Mouse (Mus musculus): ENCODE results near the gene Zmiz1. TPM values are rescaled to one million over a fixed set of nuclear protein-coding genes. Genes with fewer than 3 reads are reported as not detected.

Gene Zmiz1
- total RNA-seq, 2 experiments from 2014 or later: 106 to 107 TPM

- intact Hi-C loops (cut with DNase I): no loop called here
- no peak overlapping the region for H3K27ac ChIP-seq
- DNase-seq (ENCODE audit: extremely low spot score in 1 of 2, low spot score in 2 of 2): no peak
Measured at GRCm38 (mm10) chr14:25535583-25535943, 76.6 kb downstream of the Zmiz1 start.

GRCm38 (mm10) chr14:25536476-25536875 lies 77.5 kb downstream of the Zmiz1 start:
- Histone ChIP-seq H3K4me3 (no peak overlapping the region), H3K27ac (no peak overlapping the region)
- TF ChIP-seq CTCF (IDR thresholded peaks at IDR 0.05): no peak
- intact Hi-C loops (cut with DNase I): no loop called here
- DNase-seq (ENCODE audit: extremely low spot score in 1 of 2, low spot score in 2 of 2): no peak

More at GRCm38 (mm10) chr14:25535583-25535943, 76.6 kb downstream of the Zmiz1 start:
- TF ChIP-seq CTCF (IDR thresholded peaks at IDR 0.05): no peak
- H3K4me3 ChIP-seq: no peak overlapping the region

GRCm38 (mm10) chr14:25537351-25537750 lies 78.4 kb downstream of the Zmiz1 start:
- intact Hi-C loops (cut with DNase I): no loop called here
- no peak overlapping the region for H3K27ac ChIP-seq

GRCm38 (mm10) chr14:25538522-25538921 lies 79.5 kb downstream of the Zmiz1 start:
- no peak for DNase-seq (ENCODE audit: extremely low spot score in 1 of 2, low spot score in 2 of 2)
- H3K4me3 ChIP-seq: no peak overlapping the region
- intact Hi-C loops (cut with DNase I): no loop called here
- H3K27ac ChIP-seq: no peak overlapping the region
- no peak for TF ChIP-seq CTCF (IDR thresholded peaks at IDR 0.05)

More at GRCm38 (mm10) chr14:25537351-25537750, 78.4 kb downstream of the Zmiz1 start:
- H3K4me3 ChIP-seq: no peak overlapping the region
- TF ChIP-seq CTCF (IDR thresholded peaks at IDR 0.05): no peak
- DNase-seq (ENCODE audit: extremely low spot score in 1 of 2, low spot score in 2 of 2): no peak

DNA sequence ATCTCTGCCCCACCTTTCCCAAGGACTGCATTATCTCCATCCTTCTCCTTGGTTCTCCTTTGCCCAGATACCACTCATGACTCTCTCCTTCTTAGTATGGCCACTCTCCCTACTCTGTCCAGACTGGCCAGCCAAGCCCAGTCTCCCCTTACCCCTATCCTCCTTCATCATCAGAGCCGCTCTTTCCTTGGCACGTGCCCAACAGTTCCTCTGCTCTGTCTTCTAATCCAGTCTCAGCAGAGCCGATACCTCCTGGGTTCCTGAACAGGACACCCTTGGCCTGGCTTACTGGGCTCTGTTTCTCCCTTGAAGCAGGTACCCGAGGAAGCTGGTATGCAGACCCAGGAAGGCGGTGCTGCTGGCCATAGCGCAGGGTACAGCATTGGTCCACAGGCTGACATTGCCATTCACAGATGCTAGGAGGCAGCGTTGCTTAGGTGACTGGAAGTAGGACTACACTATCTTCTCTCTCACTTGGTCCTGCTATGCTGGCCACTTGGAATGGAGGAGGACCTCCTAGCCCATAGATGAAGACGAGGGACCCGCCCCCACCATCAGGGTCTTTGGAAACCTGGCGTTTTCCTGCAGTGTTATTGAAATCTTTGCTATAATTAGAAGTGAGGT lies 80.6 kb downstream of the Zmiz1 start:
- no peak for DNase-seq (ENCODE audit: extremely low spot score in 1 of 2, low spot score in 2 of 2)
- intact Hi-C loops (cut with DNase I): no loop called here
- H3K27ac ChIP-seq: no peak overlapping the region
- TF ChIP-seq CTCF (IDR thresholded peaks at IDR 0.05): peak; percentile 10; the same call in 1 of the 2 replicates
- no peak overlapping the region for H3K4me3 ChIP-seq

GRCm38 (mm10) chr14:25540172-25540571 lies 81.2 kb downstream of the Zmiz1 start:
- intact Hi-C loops (cut with DNase I): no loop called here
- H3K27ac ChIP-seq: no peak overlapping the region
- DNase-seq (ENCODE audit: extremely low spot score in 1 of 2, low spot score in 2 of 2): no peak
- H3K4me3 ChIP-seq: no peak overlapping the region
- no peak for TF ChIP-seq CTCF (IDR thresholded peaks at IDR 0.05)

DNA sequence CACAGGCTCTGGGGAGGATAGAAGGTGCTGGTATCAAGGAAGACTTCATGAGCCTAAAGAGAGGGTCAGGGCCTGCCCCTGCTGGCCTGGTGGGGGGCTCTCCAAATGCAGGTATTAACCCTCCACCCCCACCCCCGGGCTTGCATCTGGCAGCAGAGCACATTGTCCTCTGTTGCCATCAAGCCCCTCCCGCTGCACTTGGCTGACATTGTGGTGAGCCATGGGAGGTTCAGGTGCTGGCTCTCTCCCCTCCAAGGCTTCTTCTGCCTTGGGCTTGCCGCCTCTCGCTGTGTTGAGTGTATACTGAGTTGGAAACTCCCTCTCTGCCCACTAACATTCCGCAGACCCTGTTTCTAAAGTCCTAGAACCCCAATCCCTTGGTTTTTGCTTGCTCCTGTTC lies 82.2 kb downstream of the Zmiz1 start:
- TF ChIP-seq CTCF (IDR thresholded peaks at IDR 0.05): no peak
- intact Hi-C loops (cut with DNase I): no loop called here
- Histone ChIP-seq H3K27ac (no peak overlapping the region), H3K4me3 (no peak overlapping the region)
- DNase-seq (ENCODE audit: extremely low spot score in 1 of 2, low spot score in 2 of 2): no peak

GRCm38 (mm10) chr14:25543098-25543497 lies 84.1 kb downstream of the Zmiz1 start:
- intact Hi-C loops (cut with DNase I): no loop called here

GRCm38 (mm10) chr14:25543927-25544326 lies 84.9 kb downstream of the Zmiz1 start:
- Histone ChIP-seq H3K27ac (no peak overlapping the region), H3K4me3 (no peak overlapping the region)
- no peak for DNase-seq (ENCODE audit: extremely low spot score in 1 of 2, low spot score in 2 of 2)
- intact Hi-C loops (cut with DNase I): no loop called here
- TF ChIP-seq CTCF (IDR thresholded peaks at IDR 0.05): no peak

More at GRCm38 (mm10) chr14:25543098-25543497, 84.1 kb downstream of the Zmiz1 start:
- H3K4me3 ChIP-seq: no peak overlapping the region
- no peak overlapping the region for H3K27ac ChIP-seq
- no peak for DNase-seq (ENCODE audit: extremely low spot score in 1 of 2, low spot score in 2 of 2)
- TF ChIP-seq CTCF (IDR thresholded peaks at IDR 0.05): no peak

DNA sequence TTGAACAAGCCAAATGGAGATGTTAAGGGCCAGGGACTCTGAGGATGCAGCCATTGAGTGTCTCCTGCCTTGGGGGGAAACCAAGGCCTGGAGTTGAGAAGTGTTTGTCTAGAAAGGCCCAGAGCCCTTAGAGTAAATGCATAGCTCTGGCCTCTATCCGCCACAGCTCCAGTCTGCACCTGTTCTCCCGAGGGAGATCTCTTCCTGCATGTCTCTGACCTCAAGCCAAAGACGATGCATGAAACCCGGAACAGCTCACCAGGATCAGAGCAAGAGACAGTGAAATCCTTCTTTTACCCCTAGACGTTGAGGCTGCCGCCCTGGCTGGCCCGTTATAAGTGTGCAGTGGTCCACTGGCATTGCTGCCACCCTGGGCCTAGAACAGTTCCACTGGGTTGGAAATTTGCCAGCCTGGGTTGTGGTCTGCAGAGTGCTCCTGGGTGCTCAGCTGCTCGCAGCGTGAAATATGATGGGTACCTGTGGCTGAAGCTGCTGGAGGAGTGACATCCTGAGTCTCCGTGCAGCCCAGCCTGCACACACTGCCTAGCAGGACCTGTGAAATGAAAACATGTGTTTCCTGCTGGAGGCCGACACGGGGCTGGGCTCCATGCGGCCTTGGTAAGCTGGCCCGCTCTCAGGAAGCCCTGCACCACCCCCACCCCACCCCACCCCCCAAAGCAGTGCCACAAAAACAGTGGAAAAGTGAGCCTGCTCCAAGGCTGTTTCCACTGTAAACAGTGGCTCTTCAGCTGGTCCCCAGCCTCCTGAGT lies 88.1 kb downstream of the Zmiz1 start:
- no peak for DNase-seq (ENCODE audit: extremely low spot score in 1 of 2, low spot score in 2 of 2)
- intact Hi-C loops (cut with DNase I): no loop called here
- Histone ChIP-seq H3K4me3 (no peak overlapping the region), H3K27ac (no peak overlapping the region)
- TF ChIP-seq CTCF (IDR thresholded peaks at IDR 0.05): no peak

- H3K27ac ChIP-seq: no peak overlapping the region
- no peak overlapping the region for H3K4me3 ChIP-seq
- DNase-seq (ENCODE audit: extremely low spot score in 1 of 2, low spot score in 2 of 2): no peak
- intact Hi-C loops (cut with DNase I): no loop called here
- no peak for TF ChIP-seq CTCF (IDR thresholded peaks at IDR 0.05)
Measured at GRCm38 (mm10) chr14:25547882-25548281, 88.9 kb downstream of the Zmiz1 start.

GRCm38 (mm10) chr14:25548650-25549049 lies 89.7 kb downstream of the Zmiz1 start:
- TF ChIP-seq CTCF (IDR thresholded peaks at IDR 0.05): no peak
- intact Hi-C loops (cut with DNase I): no loop called here
- no peak for DNase-seq (ENCODE audit: extremely low spot score in 1 of 2, low spot score in 2 of 2)
- no peak overlapping the region for H3K27ac ChIP-seq
- no peak overlapping the region for H3K4me3 ChIP-seq

GRCm38 (mm10) chr14:25549125-25549524 lies 90.1 kb downstream of the Zmiz1 start:
- no peak overlapping the region for H3K4me3 ChIP-seq
- no peak overlapping the region for H3K27ac ChIP-seq
- TF ChIP-seq CTCF (IDR thresholded peaks at IDR 0.05): no peak
- no peak for DNase-seq (ENCODE audit: extremely low spot score in 1 of 2, low spot score in 2 of 2)
- intact Hi-C loops (cut with DNase I): no loop called here

Measured in left cerebral cortex, adult 2 months (tissue).